Mouse (Mus musculus) frontal cortex, adult (tissue): Measurements from ENCODE around the gene Klrb1c.
"Not testable (repeated sequence)": the region's sequence is repeated elsewhere in the genome, so short reads cannot be mapped to it uniquely, and the experiment has no call there.

Experiments used
- ATAC-seq: cut with Nextera tagmentation; 2 replicates; pipeline ENCODE4 v1.9.2; 2017; ENCODE audit warnings: mild to moderate bottlenecking, moderate library complexity, mixed read lengths; ENCODE audit not compliant: low TSS enrichment

Gene Klrb1c

DNA sequence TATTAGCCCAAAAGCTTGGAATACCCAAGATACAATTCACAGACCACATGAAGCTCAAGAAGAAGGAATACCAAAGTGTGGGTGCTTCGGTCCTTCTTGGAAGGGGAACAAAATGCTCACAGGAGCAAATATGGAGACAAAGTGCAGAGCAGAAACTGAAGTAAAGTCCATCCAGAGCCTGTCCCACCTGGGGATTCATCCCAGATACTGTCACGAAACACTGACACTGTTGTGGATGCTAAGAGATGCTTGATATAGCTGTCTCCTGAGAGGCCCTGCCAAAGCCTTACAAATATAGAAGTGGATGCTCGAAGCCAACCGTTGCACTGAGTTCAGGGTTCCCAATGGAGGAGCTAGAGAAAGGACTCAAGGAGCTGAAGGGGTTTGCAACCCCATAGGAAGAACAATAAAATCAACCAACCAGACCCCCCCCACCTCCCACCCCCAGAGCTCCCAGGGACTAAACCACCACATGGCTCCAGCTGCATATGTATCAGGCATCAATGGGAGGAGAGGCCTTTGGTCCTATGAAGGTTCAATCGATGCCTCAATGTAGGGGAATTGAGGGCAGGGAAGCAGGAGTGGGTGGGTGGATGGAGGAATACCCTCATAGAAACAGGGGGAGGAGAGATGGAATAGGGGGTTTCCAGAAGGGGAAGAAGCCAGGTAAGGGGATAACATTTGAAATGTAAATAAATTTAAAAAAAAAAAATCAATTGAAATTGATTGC lies 29.6 kb downstream of the Klrb1c start:
- no peak for ATAC-seq

DNA sequence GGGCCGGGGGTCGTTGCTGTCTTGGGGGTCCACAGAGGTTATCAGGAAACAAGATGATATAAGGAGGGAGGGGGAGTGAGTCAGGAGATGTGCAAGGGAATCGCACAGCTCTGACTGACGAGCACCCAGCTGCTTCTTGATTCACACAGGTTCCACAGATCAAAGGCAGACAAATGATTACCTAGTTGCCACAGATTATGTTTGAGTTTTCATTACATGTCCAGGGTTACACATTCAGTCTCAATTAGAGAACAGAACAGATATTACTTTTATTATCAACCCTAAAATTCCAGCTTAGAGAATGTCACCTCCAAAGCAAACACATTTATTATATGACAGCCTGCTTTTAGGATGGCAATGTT lies 33.6 kb downstream of the Klrb1c start:
- not testable (repeated sequence) for ATAC-seq

DNA sequence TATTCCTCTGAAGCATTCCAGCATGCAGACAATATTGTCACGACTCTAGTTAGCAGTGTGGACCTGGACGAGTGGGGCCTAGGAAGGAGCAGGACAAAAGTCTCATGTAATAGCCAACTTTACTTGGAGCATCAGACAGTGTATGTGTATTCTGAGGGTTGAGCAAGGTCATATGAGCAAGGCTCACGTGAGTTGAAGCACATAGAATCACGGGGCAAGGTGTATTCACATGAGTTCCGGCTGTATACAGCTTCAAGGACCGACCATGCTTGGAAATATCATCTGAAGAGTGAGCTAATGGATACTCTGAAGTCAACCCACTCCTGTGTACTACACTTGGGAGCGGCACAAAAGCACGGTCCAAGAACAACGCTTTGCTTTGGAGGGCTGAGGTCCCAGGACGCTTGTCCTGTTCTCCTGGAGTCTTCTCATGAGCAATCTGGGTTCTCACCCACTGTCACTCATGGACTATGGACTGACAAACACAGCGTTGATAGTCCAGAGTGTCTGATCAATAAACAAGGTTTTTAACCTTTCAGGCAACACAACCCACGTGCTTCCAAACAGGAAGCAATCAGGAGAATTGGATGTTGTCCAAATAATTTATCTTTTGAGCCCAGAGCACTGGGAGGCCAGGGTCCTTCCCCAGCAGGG lies 34.1 kb downstream of the Klrb1c start:
- ATAC-seq = peak; percentile 18

DNA sequence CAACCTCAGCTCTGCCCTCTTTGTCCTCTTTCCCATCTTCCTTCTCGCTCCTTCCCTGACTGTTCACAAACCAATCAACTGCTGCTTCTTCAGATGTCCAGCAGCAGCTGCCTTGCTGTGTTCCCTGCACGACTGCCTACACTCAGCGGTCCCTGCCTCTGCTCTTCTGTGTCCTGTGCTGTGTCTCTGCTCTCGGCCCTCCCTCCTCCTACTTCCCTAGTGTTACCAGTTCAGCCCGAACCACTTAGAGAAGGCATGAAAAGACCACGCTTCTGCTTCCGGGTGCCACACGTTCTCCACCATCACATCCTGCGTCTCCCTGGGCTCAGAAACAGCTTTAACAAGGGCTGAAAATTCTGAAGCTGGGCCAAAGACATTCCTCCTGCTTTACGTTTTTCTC lies 34.8 kb downstream of the Klrb1c start:
- peak; percentile 97 for ATAC-seq

DNA sequence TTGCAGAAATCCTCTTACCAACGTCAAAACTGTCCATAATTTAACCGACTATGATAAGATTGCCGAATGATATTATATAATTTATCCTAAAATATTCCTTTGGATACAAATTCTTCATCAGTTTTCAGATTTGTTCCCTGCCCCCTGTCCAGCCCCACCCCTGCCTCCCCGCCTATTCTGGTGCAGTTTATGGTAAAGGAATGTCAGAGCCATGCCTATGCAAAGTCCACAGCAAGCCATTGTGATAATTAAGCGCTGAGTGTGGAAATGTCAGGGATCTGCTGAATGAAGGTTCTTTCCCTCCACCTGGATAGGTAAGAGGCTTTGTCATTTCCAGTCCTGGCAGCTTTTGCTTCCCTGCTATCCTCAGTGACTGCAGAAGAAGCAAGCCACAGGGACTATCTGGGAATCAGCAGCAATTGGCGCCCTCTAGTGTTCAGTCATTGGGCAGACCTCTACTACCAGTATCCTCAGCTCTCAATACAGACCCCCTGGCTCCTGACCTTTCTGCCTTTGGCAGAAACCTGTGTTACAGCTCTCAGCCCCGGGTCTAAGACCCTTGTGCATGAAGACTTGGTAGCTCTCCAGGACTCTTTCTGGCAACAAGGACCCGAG lies 35.3 kb downstream of the Klrb1c start:
- ATAC-seq = peak; percentile 97

DNA sequence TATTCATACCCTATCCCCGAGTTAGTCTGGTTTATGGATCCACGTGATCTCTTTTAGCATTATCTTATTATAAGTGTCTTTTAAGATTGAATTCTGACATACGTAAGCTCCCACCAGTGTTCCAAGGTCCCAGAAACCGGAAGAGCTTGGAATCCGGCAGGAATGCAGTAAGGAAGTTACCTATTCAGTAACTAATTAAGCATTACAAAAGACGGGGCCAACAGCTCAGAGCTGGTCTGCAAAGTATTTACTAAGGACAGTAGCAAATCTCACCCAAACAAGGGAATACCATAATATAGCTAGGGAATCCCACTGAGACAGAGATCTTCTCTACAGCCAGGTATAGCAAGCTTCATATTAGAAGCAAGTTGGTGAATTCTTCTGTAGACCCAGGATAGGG lies 42.0 kb downstream of the Klrb1c start:
- not testable (repeated sequence) for ATAC-seq

DNA sequence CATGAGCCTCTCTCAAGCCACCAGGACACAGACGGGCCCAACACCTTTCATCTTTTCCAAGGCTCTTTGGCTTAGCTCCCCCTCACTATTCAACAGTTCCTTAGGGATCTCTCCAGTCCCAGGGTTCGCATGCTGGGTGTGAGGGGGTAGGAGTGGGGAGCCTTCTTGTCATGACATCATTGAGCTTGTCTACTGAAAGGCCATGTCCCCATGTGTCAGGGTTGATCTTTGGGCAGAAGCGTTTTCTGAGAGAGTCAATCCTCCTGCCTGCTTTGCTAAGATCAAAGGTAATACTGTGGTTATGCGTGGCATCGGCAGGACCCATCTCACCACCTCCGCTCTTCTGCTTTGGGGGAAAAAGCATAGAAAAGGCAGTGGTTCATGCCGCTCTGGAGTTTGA lies 51.6 kb downstream of the Klrb1c start:
- ATAC-seq = no peak

DNA sequence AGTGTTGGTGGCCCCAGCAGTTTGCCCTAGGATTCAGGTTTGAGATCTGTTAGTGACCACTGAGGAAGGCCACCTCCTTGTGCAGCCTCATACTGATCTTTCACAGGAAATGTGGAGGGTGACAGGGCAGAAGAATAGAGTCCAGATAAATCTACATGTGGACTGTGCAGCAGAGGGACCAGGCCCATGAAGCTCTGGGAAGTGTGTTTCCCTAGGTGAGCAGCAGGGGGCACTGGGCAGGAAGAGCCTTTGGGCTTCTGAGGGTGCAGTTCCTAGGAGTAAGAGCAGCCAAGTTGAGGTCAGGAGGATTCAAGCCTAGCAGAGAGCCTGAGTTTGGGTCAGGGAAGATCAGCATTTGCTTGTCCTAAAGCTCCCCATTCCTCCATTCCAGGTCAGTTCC lies 52.9 kb downstream of the Klrb1c start:
- no peak for ATAC-seq

DNA sequence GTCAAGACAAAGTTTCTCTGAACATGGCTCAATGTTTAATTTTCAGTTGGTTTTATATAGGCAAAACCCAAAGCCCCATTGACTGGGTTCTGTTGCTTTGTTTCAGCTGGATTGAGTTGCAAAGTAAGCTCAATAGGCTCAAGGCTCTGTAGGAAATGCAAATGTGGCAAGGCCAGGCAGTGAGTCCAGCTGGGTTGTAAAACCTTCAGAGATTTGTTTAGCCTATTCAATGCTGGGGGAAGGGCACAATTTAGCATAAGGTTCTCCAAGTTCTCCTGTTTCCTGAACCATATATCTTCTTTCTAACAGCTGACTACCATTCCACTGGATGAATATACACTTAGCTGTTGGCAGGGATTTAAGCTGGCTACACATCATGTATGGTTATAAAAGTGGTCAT lies 54.1 kb downstream of the Klrb1c start:
- ATAC-seq = no peak

DNA sequence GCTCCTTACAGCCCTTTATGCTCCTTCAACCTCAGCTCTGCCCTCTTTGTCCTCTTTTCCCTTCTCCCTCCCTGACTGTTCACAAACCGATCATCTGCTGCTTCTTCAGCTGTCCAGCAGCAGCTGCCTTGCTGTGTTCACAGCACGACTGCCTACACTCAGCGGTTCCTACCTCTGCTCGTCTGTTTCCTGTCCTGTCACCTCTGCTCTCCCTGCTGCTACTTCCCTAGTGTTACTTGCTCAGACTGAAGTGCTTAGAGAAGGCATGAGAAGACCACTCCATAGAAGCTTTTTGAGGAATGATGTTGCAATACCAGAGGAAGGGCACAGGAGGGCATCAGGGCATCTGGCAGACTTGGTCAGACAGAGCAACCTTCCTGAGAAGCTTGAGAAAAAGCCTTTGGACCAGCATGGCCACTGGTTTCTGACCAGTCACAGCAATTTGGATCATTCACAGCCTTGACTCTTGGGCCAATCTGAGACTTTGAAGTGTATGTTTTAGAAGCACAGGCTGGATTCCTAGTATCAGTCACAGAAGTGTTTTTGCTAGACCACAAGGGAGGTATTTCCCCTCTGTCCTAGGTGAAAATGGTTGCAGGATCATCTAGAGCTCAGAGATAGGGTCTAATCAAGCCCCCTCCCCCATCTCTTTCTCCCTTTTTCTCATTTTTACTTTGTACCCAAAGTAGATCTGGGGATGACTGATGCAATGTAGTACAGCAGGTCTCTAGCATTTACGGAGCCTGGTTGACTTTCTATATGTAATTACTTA lies 54.9 kb downstream of the Klrb1c start:
- no peak for ATAC-seq

DNA sequence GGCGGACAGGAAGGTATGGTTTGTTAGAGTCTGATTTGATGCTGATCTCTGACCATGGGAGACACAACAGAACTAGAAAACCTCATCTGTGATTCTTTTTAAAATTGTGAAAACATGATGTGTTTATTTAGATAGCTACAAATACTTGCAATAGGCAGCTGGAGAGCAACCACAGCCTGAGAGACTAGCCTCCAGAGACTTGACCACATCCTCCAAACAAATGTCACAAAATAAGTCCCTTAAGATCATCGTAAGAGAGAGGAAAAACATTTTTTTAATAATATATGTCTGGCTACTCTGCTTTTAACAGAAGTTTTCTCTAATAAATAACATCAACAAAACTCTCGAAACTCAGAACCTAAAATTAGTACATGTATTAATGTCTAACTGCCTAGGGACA lies 57.0 kb downstream of the Klrb1c start:
- no peak for ATAC-seq
